Mouse (Mus musculus): Measurements from ENCODE around the gene March9. TPM values are rescaled to one million over a fixed set of nuclear protein-coding genes. Genes with fewer than 3 reads are reported as not detected.

The March9 gene
- polyA plus RNA-seq, 1 experiment from 2014 or later: 0.38 TPM

- Histone ChIP-seq H3K27ac (ENCODE audit: low read depth, low read length) (no peak overlapping the region), H3K9ac (ENCODE audit: low read depth, low read length) (no peak overlapping the region), H3K4me2 (no peak overlapping the region), H3K4me1 (replicated peaks; ENCODE audit: control insufficient read depth, insufficient read depth, low read length) (peaks cover 19% of the 10 kb centered on the region), H3K36me3 (ENCODE audit: control insufficient read depth, insufficient read depth, low read length) (no peaks in the 10 kb centered on the region), H3K27me3 (replicated peaks; ENCODE audit: control insufficient read depth, insufficient read depth, low read length) (peaks cover 53% of the 10 kb centered on the region), H3K9me3 (ENCODE audit: control insufficient read depth, low read length) (no peaks in the 10 kb centered on the region), H3K4me3 (ENCODE audit: low read depth, low read length) (no peak overlapping the region)
- no peak for DNase-seq (ENCODE audit: low spot score)
- ATAC-seq (replicated peaks; ENCODE audit: low FRiP score): no peak
- 39% methylated on average over 8 of the region's 8 CpGs for WGBS
Measured at GRCm38 (mm10) chr10:127083292-127083914, 23.4 kb upstream of the March9 start.

GRCm38 (mm10) chr10:127081996-127082620 lies 22.1 kb upstream of the March9 start:
- peaks cover 64% of the 10 kb centered on the region for H3K27me3 ChIP-seq (replicated peaks; ENCODE audit: control insufficient read depth, insufficient read depth, low read length)
- H3K9ac ChIP-seq (ENCODE audit: low read depth, low read length): no peak overlapping the region
- H3K4me2 ChIP-seq: peak overlapping the region; percentile 58
- WGBS: 49% methylated on average over 8 of the region's 8 CpGs
- no peak for DNase-seq (ENCODE audit: low spot score)
- H3K4me3 ChIP-seq (ENCODE audit: low read depth, low read length): no peak overlapping the region
- ATAC-seq (replicated peaks; ENCODE audit: low FRiP score): no peak; the same call in 1 of the 2 replicates
- H3K4me1 ChIP-seq (replicated peaks; ENCODE audit: control insufficient read depth, insufficient read depth, low read length): peaks cover 23% of the 10 kb centered on the region
- H3K27ac ChIP-seq (ENCODE audit: low read depth, low read length): no peak overlapping the region
- no peaks in the 10 kb centered on the region for H3K9me3 ChIP-seq (ENCODE audit: control insufficient read depth, low read length)
- H3K36me3 ChIP-seq (ENCODE audit: control insufficient read depth, insufficient read depth, low read length): no peaks in the 10 kb centered on the region

GRCm38 (mm10) chr10:127080901-127081780 lies 21.2 kb upstream of the March9 start:
- Histone ChIP-seq H3K4me3 (ENCODE audit: low read depth, low read length) (peak overlapping the region; percentile 33), H3K4me2 (peak overlapping the region; percentile 58), H3K36me3 (ENCODE audit: control insufficient read depth, insufficient read depth, low read length) (no peaks in the 10 kb centered on the region), H3K9ac (ENCODE audit: low read depth, low read length) (0 out of 2 replicates have a peak overlapping the region, but pooled peaks have one; percentile 20), H3K9me3 (ENCODE audit: control insufficient read depth, low read length) (no peaks in the 10 kb centered on the region), H3K27ac (ENCODE audit: low read depth, low read length) (no peak overlapping the region), H3K4me1 (replicated peaks; ENCODE audit: control insufficient read depth, insufficient read depth, low read length) (peaks cover 28% of the 10 kb centered on the region), H3K27me3 (replicated peaks; ENCODE audit: control insufficient read depth, insufficient read depth, low read length) (peaks cover 66% of the 10 kb centered on the region)
- ATAC-seq (replicated peaks; ENCODE audit: low FRiP score): no peak
- no peak for DNase-seq (ENCODE audit: low spot score)
- WGBS: 9% methylated on average over 48 of the region's 48 CpGs

GRCm38 (mm10) chr10:127079665-127080391 lies 19.8 kb upstream of the March9 start:
- WGBS: 9% methylated on average over 70 of the region's 70 CpGs
- H3K4me2 ChIP-seq: peak overlapping the region; percentile 77
- H3K9ac ChIP-seq (ENCODE audit: low read depth, low read length): peak overlapping the region; percentile 27; the same call in 1 of the 2 replicates
- ATAC-seq (replicated peaks; ENCODE audit: low FRiP score) (no peak; the same call in 1 of the 2 replicates), DNase-seq (ENCODE audit: low spot score) (no peak)
- H3K4me3 ChIP-seq (ENCODE audit: low read depth, low read length): peak overlapping the region; percentile 56
- no peaks in the 10 kb centered on the region for H3K9me3 ChIP-seq (ENCODE audit: control insufficient read depth, low read length)
- H3K27ac ChIP-seq (ENCODE audit: low read depth, low read length): no peak overlapping the region
- H3K4me1 ChIP-seq (replicated peaks; ENCODE audit: control insufficient read depth, insufficient read depth, low read length): peaks cover 29% of the 10 kb centered on the region
- H3K27me3 ChIP-seq (replicated peaks; ENCODE audit: control insufficient read depth, insufficient read depth, low read length): peaks cover 67% of the 10 kb centered on the region
- no peaks in the 10 kb centered on the region for H3K36me3 ChIP-seq (ENCODE audit: control insufficient read depth, insufficient read depth, low read length)

- WGBS: 3% methylated on average over 24 of the region's 49 CpGs
Measured at GRCm38 (mm10) chr10:127078677-127079575, 18.9 kb upstream of the March9 start.

DNA sequence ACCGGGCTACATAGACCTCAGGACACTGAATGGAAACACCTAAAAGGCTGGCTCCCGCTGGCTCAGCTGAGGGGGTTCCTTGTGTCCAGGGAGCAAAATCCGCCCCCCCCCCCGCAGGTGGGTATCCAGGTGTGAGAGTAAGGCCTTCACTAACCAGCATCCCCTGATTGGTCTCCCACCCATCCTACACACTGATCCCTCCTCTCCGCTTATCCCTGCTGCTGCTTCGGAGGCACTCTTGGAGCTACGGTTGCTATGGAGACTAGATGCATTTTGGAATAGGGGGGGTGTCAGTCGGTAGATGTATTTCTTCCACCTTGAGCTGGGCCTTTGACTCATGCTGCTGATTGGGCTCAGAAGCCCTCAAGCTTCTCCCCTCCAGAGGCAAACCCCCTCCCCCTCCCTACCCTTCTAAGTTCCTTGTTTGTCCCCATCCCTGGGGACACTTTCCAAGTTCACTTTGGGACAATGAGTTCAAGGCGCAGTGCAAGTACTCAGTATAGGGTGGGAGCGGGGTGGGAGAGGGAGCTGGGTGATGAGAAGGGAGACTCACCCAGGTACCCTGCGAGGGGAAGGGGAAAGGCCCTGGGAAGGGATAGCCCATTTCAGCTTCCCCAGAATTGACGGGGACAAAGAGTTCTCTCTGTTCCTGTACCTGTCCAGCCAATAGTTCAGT lies 18.2 kb upstream of the March9 start:
- H3K4me3 ChIP-seq (ENCODE audit: low read depth, low read length): peak overlapping the region; percentile 56

More at GRCm38 (mm10) chr10:127078677-127079575, 18.9 kb upstream of the March9 start:
- no peaks in the 10 kb centered on the region for H3K9me3 ChIP-seq (ENCODE audit: control insufficient read depth, low read length)
- peaks cover 66% of the 10 kb centered on the region for H3K27me3 ChIP-seq (replicated peaks; ENCODE audit: control insufficient read depth, insufficient read depth, low read length)
- H3K4me3 ChIP-seq (ENCODE audit: low read depth, low read length): peak overlapping the region; percentile 56
- peaks cover 29% of the 10 kb centered on the region for H3K4me1 ChIP-seq (replicated peaks; ENCODE audit: control insufficient read depth, insufficient read depth, low read length)
- no peaks in the 10 kb centered on the region for H3K36me3 ChIP-seq (ENCODE audit: control insufficient read depth, insufficient read depth, low read length)
- H3K4me2 ChIP-seq: peak overlapping the region; percentile 77
- ATAC-seq (replicated peaks; ENCODE audit: low FRiP score): no peak
- peak overlapping the region; percentile 2; the same call in 1 of the 2 replicates for H3K9ac ChIP-seq (ENCODE audit: low read depth, low read length)
- DNase-seq (ENCODE audit: low spot score): no peak
- H3K27ac ChIP-seq (ENCODE audit: low read depth, low read length): no peak overlapping the region

DNA sequence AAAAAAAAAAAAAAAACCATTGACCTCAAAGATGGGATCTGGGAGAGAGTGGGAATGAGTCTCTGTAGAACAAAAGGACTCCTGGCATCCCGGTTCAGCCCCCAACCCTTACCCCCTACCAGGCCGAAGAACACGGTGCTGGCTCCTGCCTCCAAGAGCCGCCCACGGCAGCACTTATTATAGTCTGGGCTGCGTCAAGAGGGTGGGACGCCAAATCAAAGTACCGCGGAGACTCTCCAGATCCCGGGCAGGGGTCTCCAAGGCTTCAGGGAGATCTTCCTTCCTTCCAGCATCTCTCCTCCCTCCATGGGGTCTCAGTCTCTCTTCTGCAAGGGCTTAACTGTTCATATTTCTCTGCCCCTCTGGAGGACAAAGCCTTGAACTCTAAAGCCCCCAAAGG lies 17.5 kb upstream of the March9 start:
- no peak overlapping the region for H3K4me2 ChIP-seq
- ATAC-seq (replicated peaks; ENCODE audit: low FRiP score) (no peak), DNase-seq (ENCODE audit: low spot score) (no peak)
- no peak overlapping the region for H3K9ac ChIP-seq (ENCODE audit: low read depth, low read length)
- H3K36me3 ChIP-seq (ENCODE audit: control insufficient read depth, insufficient read depth, low read length): no peaks in the 10 kb centered on the region
- peaks cover 29% of the 10 kb centered on the region for H3K4me1 ChIP-seq (replicated peaks; ENCODE audit: control insufficient read depth, insufficient read depth, low read length)
- no peaks in the 10 kb centered on the region for H3K9me3 ChIP-seq (ENCODE audit: control insufficient read depth, low read length)
- H3K27me3 ChIP-seq (replicated peaks; ENCODE audit: control insufficient read depth, insufficient read depth, low read length): peaks cover 56% of the 10 kb centered on the region
- no peak overlapping the region for H3K27ac ChIP-seq (ENCODE audit: low read depth, low read length)
- WGBS: 28% methylated on average over 10 of the region's 10 CpGs
- H3K4me3 ChIP-seq (ENCODE audit: low read depth, low read length): peak overlapping the region; percentile 56; the same call in 1 of the 2 replicates

More for the DNA sequence above, 18.2 kb upstream of the March9 start:
- Histone ChIP-seq H3K27ac (ENCODE audit: low read depth, low read length) (no peak overlapping the region), H3K9me3 (ENCODE audit: control insufficient read depth, low read length) (no peaks in the 10 kb centered on the region), H3K27me3 (replicated peaks; ENCODE audit: control insufficient read depth, insufficient read depth, low read length) (peaks cover 60% of the 10 kb centered on the region), H3K36me3 (ENCODE audit: control insufficient read depth, insufficient read depth, low read length) (no peaks in the 10 kb centered on the region), H3K4me1 (replicated peaks; ENCODE audit: control insufficient read depth, insufficient read depth, low read length) (peaks cover 29% of the 10 kb centered on the region), H3K4me2 (peak overlapping the region; percentile 77), H3K9ac (ENCODE audit: low read depth, low read length) (no peak overlapping the region)
- 29% methylated on average over 12 of the region's 12 CpGs for WGBS
- ATAC-seq (replicated peaks; ENCODE audit: low FRiP score) (no peak), DNase-seq (ENCODE audit: low spot score) (no peak)
